Mouse (Mus musculus) central nervous system, embryonic 14 days (tissue): ENCODE results near the gene Gm21974. TPM values are rescaled to one million over a fixed set of nuclear protein-coding genes. Genes with fewer than 3 reads are reported as not detected.

Experiments
- polyA plus RNA-seq: library from polyadenylated mRNA; depleted of rRNA; stranded (reverse); fragments of >200 nt; gene quantifications from 2 replicates; pipeline ENCODE4 v1.2.3, GENCODE M21; 2012; rRNA removed

Gm21974 gene
- polyA plus RNA-seq: not detected in 2 replicates

GRCm38 (mm10) chr7:127895442-127895841, at the start of gene Gm21974, which contains the start of gene Vkorc1:
Gene Gm21974 (minus strand): TSS chr7:127895454.
Gene Vkorc1 (minus strand): TSS chr7:127895617.

GRCm38 (mm10) chr7:127929923-127930322, 34.7 kb upstream of the Gm21974 start, which contains the start of gene Prss8:
Gene Prss8 (minus strand): TSS chr7:127930104.

GRCm38 (mm10) chr7:127912190-127912871, 17.1 kb upstream of the Gm21974 start, which contains the start of gene Kat8:
Gene Kat8 (plus strand): TSS chr7:127912516.

DNA sequence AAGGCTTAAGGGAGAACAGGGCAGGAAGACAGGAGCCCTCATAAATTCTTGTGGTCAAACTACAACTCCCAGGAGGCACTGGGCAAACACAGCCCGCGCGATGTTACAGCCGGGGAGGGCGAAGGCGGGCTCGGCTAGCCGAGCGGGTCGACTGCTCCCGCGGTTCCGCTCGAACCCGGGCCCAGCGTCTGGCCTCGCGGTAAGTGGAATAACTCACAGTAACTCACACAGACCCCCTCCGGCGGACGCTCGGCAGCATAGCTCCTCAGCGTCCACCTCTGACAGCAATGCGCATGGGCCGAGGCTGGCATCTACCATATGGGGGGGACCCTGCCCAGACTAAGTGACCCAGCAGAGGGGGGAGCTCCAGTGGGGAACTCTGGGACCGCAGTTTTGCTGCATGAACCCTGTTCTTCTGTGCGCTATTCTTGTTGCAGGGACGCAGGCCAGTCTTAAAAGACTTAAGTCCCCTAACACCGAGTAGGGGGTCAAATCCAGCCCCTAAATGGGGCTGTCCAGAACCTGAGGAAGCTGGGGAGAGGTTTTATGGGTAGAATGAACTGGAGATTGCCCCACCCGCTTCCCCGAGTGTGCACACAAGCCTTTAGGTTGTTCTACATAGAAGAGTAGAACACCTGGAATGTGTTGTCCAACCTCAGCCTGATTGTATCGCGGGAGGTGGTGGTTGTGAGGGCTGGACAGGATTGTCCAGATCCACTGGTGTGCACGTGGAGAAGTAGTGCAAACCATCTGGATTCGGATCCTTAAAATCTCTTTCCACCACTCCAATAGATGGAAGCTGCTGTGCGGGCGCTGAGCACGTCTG, 8.9 kb upstream of the Gm21974 start, which contains the start of gene Bckdk:
TSS of gene Bckdk (plus strand) at position 112 of the 826 bp plus-strand sequence.

DNA sequence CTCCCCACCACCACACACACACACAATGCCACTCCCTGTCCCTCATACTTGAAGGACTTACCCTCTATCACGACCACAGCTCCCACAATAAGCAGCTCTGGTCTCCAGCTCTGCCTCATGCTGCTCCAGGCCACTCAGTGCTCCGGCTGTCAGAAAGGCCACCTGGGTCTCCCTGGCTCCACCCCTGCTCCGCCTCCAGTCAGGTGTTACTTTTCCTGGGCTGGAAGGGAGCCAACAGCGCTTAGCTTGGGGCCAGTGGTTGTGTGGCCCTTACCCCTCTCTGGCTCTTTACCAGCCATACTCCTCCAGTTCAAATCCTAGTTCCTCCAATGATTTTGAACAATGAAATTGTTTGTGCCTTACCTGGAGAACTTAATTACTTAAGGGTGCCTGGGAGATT, 4.5 kb downstream of the Gm21974 start, which contains the start of gene Prss53:
TSS of gene Prss53 (minus strand) at position 173 of the 400 bp plus-strand sequence.

DNA sequence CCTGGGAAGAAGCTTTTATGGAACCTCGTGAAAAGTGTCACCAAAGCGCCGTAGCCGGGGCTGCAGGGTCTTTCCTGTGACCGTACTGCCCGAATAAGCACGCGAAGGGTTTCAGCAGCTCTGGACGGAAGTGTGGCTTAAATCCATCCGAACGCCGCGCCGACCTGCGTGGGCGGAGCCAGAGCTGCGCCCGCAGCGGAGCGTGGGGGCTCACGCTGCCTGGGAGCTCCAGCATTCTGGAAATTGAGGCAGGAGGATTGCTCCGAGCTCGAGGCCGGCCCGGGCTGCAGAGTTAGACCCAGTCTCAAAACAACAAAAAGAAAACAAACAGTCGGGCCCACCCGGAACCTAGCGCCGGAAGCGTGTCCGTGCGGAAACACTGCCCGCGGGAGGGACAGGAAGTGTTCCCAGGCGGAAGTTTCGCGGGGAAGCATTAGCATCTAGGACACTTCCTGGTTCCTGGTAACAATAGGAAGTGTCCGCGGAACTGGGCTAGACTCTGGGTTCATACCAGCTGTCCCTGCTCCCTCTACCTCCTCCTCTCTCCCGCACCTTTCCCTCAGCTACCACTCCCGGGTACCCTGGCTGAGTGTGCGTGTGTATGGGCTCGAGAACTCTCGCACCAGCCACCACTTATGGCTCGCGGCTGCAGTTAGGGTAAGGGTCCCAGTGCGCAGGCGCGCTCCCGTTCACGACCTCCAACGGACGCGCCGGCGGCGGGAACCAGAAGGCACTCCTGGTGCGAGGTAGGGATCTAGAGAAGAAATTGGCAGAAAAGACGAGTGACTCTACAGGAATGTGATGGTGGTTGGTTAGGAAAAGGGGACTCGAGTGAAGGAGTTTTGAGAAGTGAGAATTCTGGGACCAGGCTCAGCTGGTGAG, 18.5 kb downstream of the Gm21974 start, which contains the start of gene Zfp668:
TSS of gene Zfp668 (minus strand) at position 362 of the 882 bp plus-strand sequence.

GRCm38 (mm10) chr7:127876041-127876466, 19.2 kb downstream of the Gm21974 start, which contains the start of gene Zfp646:
Gene Zfp646 (plus strand): TSS chr7:127876221.

Other genes starting within 250 kb of the Gm21974 start
- 53.7 and 67.6 TPM in 2 replicates for gene Bcl7c, start 186.5 kb downstream of the Gm21974 start, polyA plus RNA-seq
- gene Ctf1, start 182.7 kb downstream of the Gm21974 start, polyA plus RNA-seq: 9.8 and 15.3 TPM in 2 replicates
- not detected in 2 replicates for gene Ctf2, start 163.3 kb downstream of the Gm21974 start, polyA plus RNA-seq
- 131 and 136 TPM in 2 replicates for gene Fbxl19, start 150.9 kb downstream of the Gm21974 start, polyA plus RNA-seq
- gene Orai3, start 125.6 kb downstream of the Gm21974 start, polyA plus RNA-seq: 8.2 and 10.4 TPM in 2 replicates
- gene Setd1a, start 118.8 kb downstream of the Gm21974 start, polyA plus RNA-seq: 16.7 and 23.0 TPM in 2 replicates
- gene Gm49388, start 109.8 kb downstream of the Gm21974 start, polyA plus RNA-seq: not detected in 2 replicates
- 15.0 and 18.8 TPM in 2 replicates for gene Hsd3b7, start 94.8 kb downstream of the Gm21974 start, polyA plus RNA-seq
- gene Stx4a, start 71.2 kb downstream of the Gm21974 start, polyA plus RNA-seq: 55.6 and 78.3 TPM in 2 replicates
- 82.8 and 97.6 TPM in 2 replicates for gene Stx1b, start 70.9 kb downstream of the Gm21974 start, polyA plus RNA-seq
- gene Zfp646, start 19.2 kb downstream of the Gm21974 start, polyA plus RNA-seq: 23.8 and 25.2 TPM in 2 replicates
- 20.6 and 21.2 TPM in 2 replicates for gene Zfp668, start 18.6 kb downstream of the Gm21974 start, polyA plus RNA-seq
- gene Prss53, start 4.5 kb downstream of the Gm21974 start, polyA plus RNA-seq: 2.4 and 3.0 TPM in 2 replicates
- 61.4 and 95.9 TPM in 2 replicates for gene Vkorc1, start 163 bp upstream of the Gm21974 start, polyA plus RNA-seq
- 54.7 and 59.0 TPM in 2 replicates for gene Bckdk, start 8.6 kb upstream of the Gm21974 start, polyA plus RNA-seq
- 48.3 and 52.2 TPM in 2 replicates for gene Kat8, start 17.1 kb upstream of the Gm21974 start, polyA plus RNA-seq
- gene Prss8, start 34.6 kb upstream of the Gm21974 start, polyA plus RNA-seq: 0.20 and 2.6 TPM in 2 replicates
- 10.7 and 13.2 TPM in 2 replicates for gene Prss36, start 51.3 kb upstream of the Gm21974 start, polyA plus RNA-seq
- 779 and 808 TPM in 2 replicates for gene Fus, start 72.0 kb upstream of the Gm21974 start, polyA plus RNA-seq
- gene Pycard, start 98.4 kb upstream of the Gm21974 start, polyA plus RNA-seq: 7.0 and 10.3 TPM in 2 replicates
- 0.64 and 4.6 TPM in 2 replicates for gene Trim72, start 108.5 kb upstream of the Gm21974 start, polyA plus RNA-seq
- 2.0 and 2.3 TPM in 2 replicates for gene Itgam, start 167.2 kb upstream of the Gm21974 start, polyA plus RNA-seq
- 0.01 and 0.05 TPM in 2 replicates for gene Gm49368, start 167.2 kb upstream of the Gm21974 start, polyA plus RNA-seq
- 0.14 and 0.15 TPM in 2 replicates for gene Itgax, start 234.1 kb upstream of the Gm21974 start, polyA plus RNA-seq